Mouse (Mus musculus) CD4-positive, CD25-positive, alpha-beta regulatory T cell, adult 4 months (primary cell): ENCODE results near the gene Rbfox2. TPM values are rescaled to one million over a fixed set of nuclear protein-coding genes. Genes with fewer than 3 reads are reported as not detected.
"Not testable (repeated sequence)": the region's sequence is repeated elsewhere in the genome, so short reads cannot be mapped to it uniquely, and the experiment has no call there.

Experiments used
- ATAC-seq: one replicate; pipeline ENCODE4 v1.8.0; 2017
- polyA plus RNA-seq, 2 experiments: library from polyadenylated mRNA; unstranded; fragments of 100-300 nt; shearing (Covaris generic); gene quantifications; one replicate each; pipeline ENCODE4 v1.2.1; 2017

Rbfox2 gene
- polyA plus RNA-seq, 2 experiments from 2014 or later = not detected

DNA sequence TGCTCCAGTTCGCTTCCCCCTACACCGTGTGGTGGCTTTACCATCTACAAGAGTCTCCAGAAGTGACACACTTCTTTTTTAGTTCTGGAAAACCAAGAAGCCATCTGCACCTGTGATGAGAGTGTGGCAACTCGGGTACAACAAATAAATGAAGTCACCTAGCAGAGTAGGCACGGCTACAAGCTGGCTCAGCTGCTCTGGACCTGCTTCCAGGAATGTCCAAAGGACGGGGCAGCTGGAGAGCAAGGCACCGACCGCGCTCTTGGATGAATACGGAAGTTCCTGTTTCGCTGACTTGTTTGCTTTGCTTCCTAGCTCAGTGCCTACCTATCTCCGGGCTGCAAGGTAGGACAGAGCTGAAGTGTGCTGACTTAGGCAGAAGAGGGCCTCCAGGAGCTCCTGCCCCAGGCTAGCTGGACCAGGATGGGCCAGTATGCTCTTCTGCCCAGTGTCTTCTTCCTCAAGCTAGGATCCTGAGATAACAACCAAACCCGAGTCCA, 22.9 kb upstream of the Rbfox2 start:
- ATAC-seq = no peak

DNA sequence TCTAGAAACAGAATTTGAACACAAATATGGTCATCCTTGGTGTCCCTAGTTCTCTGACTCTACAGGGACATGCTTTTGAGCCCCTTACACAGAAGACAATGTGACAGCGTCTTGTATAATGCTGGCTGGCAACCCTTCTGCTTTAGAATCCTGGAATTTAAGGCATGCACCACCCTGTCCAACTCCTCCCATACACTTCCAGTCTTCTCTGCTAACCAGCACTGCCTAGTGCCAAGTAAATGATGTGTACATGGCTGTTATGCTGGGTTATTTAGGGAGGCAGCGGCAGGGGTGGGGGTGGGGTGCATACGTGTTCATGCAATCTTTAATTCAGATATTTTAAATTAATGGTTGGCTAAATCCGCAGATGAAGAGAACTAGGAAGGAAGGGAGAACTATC, 19.6 kb upstream of the Rbfox2 start:
- ATAC-seq = no peak

DNA sequence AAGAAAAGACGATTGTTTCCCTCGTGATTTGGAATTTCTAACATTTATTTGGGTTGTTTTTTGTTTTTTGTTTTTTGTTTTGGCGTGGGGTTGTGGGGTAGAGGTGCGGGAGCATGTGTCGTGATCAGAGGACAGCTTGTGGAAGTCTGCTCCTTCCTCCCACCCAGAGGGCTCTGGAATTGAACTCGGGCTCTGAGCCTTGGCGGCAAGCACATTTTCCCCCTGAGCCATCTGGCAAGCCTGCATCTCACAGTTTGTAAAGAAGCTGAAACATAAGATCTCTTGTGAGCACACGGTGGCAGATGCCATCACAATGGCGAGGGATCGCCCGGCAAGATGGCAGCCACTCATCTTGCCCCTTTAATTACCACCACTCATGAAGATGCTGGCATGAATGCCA, 17.6 kb upstream of the Rbfox2 start:
- ATAC-seq = no peak

DNA sequence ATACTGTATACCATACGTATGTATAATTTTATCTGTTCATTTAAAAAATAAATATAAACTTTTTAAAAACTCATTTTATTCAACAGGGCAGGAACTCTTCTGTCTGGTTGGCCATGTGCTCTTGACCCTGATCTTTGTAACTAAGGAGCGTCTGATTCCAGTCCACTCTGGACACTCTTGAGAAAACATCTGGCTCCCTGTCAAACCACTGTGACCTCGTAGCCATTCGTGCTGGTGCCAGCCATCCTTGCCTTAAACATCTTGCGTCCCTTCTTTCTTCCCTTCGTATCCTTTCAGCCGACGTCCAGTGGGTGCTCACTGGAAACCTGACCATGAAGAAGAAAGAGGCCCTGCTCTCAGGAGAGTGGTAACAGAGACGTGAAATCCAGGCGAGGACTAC, 16.4 kb upstream of the Rbfox2 start:
- no peak for ATAC-seq

DNA sequence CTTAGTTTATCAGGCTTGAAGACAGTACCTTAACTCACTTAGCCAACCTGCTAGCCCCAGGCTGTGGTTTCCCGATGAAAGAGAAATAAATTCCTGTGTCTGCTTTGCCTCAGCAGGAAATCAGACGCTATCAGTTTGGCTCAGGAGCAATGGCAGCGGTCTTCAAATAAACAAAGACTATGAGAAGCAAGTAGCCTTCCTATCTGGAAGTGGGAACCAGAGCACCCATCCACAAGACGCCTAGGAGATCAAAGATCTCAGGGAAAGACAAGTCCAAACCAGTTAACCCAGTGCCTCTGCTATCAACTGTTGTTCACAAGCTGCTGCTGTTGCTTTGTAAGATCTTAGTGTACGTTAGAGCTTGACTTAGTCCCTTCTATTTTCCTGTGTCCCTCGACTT, 6.9 kb upstream of the Rbfox2 start:
- ATAC-seq = no peak

DNA sequence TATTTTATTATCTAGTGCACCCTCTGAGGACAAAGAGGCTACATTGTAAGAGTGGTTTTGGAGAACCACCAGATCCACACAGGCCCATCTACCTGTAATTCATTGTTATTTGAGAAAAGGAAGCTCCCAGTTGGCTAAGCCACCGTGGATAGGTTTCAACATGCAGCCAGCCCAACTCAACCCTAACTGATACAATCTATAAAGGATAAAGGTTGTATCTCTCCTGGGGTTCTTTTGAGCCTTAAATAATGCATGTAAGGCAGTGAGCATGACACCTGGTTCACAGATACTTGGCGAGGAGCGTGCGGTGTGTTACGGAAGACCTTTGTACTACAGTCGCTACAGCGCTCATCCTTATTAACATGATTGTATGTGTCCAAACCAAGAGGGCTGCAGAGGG, 6.0 kb upstream of the Rbfox2 start:
- ATAC-seq = no peak

DNA sequence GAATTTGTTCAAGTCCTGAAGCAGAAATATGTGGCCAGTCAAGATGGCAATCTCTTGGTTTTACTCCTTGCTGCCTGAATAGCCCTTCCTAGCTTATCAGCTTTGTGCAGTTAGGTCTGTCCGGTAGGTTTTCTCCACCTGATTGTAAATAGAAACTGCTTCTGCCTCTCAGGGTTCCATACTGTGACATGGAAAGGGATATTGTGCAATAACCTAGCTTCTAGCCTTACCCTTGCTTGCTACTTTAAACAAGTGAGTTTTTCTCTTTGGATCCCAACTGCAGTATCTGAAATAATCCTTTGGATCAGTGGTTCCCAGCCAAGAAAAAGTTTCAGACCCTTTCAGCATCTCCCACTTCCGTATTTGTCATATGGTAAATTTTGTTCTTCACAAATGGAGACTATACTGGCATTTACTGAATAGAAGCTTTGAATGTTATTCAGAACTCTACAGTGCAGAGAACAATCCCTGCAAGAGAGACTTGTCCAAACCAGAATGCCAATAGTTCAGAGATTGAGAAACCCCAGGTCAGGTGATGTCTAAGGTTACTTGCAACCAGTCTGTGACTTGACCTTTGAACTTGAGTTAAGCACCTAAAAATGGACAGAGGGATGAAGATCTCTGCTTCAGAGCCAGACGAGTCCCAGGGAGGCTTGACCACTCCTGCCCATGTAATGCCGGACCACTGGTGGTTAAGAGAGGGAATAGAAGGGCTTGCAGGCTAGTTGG, 1.1 kb upstream of the Rbfox2 start:
- ATAC-seq = no peak

DNA sequence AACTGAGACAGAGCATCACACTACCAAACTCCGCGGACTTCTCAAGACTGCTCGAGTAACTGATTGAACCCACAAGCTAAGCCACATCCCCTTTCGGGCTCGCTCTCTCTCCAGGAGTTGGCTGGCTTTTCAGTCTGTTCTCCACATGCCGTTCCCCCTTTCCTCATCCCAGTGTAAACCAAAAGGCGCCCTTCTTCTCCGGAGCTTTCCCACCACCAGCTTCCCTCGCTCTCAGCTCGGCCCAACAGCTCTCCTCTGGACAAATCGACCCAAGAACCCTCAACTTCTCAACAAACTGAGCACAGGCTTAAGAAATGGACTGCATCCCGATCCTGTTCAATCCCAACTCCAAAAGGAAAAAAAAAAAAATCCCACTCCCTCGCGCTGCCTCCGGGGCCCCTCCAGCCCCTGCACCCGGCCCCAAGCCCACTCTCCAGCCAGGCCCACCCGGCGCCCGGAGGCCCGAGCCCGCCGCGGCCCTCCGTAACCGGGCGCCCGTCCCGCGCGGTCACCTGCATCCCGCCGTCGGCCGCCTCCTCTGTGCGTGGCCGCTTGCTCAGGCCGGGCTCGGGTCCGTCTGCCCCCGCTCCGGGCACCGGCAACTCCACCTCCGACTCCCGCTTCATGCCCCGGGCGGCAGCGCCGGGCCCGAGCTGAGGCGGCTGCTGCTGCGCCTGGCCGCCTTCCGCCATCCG, 805 bp downstream of the Rbfox2 start:
- no peak for ATAC-seq

DNA sequence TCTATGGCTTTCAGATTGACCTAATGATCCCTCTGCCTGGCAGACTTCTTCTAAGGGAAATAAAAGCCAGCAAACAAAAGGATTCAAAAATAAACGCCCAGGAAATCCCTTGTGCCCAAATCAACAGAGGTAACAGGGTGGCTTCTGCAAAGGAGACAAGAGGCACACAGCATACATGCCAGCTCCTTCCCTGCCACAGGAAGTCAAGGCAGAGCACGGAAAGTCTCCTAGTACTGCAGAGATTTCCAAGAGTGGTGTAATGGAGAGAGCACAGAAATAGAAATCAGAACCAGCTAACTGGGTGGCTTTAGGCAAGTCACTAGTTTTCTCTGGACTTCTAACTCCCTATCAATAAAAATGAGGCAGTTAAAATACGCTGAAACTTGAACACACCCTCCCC, 1.8 kb downstream of the Rbfox2 start:
- ATAC-seq = no peak

DNA sequence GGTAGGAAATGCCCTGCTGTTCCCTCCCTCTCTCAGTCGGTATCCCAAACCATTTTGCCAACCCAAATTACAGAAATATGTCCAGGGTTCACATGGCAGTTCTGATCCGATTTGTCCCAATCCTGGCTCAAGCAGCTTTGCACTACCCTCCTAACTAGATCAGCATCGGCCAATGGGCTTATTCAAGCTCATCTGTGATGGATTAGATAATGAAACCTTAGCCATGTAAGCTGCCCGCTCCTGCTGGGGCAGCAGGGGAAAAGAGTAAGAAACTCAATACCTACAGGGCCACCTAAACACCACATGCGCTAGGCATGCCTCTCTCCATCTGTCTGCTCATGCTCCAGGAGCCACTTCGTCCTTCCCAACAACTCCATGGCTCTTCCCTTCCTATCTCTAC, 5.7 kb downstream of the Rbfox2 start:
- no peak for ATAC-seq

DNA sequence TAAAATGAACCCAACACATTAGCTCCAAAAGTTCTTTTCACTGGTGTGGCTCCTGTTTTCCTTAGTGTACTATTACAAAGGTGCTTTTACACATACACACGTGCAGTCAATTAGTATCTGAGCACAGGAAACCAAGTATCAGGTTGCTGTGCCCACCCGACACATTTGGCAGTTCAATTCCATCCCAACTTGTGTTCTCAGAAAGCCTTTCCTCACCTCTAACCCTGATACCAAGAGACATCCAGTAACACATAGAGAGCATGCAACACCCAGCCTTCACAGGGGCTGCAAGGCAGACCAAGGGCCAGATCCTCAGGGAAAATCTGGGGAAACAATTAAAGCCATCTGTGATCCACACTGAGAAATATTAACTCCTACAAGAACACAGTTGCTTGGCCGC, 8.2 kb downstream of the Rbfox2 start:
- ATAC-seq = no peak

DNA sequence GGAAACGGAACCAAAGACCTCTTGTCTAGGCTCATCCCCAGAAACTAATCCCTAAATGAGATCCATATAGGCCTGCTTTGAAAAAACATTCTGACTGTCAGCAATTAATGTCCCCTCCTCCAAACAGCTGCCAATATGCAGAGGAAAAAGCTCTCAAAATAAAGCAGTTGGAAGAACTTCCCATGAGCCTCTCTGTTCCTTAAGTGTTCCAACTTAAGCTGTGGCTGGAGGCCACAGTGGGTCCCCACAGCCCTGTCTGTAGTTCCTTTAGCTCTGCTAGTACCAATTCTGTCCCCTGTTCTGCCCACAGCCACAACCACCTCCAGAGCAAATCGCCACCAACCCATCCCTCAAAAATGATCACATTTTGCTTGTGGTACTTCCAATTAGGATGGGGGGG, 10.2 kb downstream of the Rbfox2 start:
- ATAC-seq = no peak

DNA sequence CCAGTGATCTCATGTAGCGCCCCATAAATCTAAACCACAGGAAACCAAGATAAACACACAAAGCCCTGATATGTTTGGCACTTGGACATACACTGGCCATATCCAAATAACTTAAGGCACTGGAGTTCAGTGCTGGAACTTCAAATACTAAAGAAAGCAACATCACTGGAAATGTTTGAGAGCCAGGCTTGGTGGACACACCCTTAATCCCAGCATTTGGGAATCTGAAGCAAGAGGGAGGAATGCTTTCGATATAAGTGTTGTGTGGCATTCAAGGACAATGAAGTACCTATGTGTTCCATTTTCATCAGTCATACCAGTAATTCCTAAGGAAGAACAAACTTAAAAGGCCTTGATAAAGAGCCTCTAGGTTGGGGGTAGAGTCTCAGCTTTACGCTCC, 13.3 kb downstream of the Rbfox2 start:
- ATAC-seq = no peak

DNA sequence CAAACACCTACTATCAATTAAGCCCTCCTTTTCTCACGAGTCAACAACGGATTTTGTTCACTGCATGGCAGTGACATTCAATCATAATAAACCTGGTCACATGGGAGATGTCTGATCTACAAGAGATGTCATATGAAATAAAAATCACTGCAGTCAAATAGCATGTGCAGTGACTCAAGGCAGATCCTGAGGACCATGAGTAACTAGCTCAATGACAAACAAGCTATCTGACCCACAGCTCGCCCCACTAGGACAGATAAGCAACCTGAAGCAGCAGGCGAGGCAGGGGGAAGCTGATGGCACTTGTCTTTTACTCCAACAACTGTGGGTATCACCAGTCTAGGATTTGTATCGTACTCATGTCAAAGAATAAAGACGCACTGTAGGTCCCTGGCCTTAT, 14.4 kb downstream of the Rbfox2 start:
- ATAC-seq = no peak

DNA sequence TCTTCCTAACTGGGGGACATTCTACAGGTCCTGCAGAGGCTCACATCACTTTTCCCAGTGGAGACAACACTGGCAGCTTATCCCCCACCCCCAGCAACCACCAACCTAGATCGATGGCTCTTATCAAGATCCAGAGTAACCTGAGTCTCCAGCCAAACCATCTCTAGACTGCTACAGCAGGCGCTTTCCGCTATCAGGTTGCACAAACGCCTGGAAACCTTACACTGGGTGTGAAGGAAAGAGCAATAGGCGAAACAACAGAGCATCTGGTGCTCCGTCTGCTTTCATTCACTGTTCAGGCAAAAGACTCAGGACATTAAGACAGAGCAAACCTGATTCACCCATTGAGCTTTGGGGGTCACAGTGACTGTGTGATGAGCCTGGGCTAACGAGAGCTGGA, 15.3 kb downstream of the Rbfox2 start:
- ATAC-seq = no peak

DNA sequence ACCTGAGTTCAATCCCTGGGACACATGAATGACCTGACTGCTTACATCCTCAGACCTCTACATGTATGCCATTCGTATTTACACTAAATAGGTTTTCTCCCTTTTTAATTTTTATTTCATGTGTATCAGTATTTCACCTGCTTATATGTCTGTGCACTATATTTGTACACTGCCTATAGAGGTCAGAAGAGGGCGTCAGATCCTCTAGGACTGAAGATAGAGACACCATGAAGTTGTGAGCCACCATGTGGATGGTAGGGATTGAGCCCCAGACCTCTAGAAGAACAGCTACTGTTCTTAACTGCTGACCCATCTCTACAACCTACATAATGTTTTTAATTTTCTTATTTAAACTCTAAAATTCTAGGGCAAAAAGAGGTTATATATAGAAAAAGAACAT, 16.5 kb downstream of the Rbfox2 start:
- no peak for ATAC-seq

DNA sequence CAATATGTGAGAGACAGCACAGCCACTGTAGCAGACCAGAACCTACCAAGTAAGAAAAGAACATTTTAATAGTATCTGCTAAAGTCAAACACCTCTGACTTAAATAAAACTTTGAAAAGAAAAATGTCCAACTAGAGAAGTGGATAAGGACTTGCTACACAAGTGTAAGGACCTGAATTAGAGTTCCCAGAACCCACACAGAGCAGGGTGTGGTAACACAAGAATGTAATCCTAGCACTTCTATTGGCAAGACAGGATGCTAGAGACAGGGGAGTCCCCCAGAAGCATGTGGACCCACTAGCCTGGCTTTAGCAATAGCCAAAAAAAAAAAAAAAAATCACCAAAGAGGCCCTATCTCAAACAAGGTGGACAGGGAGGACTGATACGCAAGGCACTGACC, 26.7 kb downstream of the Rbfox2 start:
- no peak for ATAC-seq

DNA sequence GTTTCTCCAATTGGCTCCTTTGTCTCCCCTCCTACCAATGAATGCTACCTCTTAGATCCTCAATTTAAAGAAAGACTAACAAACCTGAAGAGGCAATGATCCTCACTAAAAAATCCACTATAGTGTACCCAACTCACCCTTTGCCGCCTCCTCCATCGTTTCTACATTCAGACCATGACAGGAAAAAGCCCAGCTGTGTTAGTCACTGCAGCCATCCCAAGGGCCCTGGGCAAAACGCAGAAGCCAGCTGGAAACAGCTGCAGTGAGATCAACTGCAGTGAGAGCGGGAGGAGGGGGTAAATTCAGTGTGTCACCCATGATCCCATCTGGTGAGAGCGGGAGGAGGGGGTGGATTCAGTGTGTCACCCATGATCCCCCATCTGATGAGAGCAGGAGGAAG, 28.0 kb downstream of the Rbfox2 start:
- no peak for ATAC-seq

DNA sequence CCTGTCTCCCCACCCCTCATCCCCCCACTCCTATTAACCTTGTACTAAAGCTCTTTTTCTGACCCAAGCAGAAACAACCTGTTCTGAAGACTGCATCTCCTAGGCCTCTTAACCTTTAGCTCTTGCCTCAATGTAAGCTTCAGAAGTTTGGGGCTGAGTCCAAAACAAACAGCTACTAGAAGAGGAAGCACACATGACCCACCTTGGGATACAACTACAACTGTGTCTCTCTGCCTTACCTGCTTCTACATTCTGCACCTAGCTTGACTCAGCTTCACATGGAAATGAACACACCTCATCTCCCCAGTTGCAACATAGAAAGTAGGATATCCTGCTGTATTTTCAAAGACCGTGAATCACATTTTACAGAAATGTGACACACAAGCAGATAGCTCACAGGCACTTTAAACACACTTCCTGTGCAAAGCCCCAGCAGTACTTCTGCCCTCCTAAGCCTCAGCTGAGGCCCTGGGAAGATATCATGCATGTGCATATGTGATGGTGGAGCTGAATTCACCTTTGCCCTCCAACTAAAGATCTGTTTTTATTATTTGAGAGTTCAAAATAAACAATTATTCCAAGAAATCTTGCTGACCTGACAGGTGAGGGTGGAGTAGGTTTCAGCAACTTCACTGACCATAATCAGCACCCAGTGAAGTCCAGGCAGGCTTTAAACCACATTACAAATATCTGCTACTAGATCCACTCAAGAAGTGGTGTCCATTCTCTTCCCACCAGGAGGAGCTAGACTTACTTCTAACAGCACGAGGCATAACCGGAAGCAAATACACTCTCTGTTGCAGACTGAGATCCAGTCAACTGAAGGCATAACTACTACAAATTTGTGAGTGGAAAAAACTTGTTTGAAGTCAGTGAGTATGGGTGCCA, 29.7 kb downstream of the Rbfox2 start:
- no peak for ATAC-seq

DNA sequence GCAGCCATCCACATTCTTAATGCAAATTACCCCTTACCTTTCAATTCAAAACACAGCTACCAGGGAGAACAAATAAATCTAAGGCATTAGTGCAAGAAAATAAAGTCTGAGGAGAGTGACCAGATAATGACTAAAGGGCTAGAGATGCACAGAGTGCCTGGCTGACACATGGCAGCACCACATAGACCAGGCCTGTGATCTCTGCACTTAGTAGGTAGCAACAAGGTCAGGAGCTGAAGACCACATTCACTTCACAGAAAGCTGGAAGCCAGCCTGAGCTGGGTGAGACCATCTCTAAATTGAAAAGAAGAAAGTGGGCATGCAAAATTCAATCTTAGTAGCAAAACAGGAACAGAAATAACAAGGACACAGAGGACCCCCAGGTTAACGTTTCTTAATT, 30.5 kb downstream of the Rbfox2 start:
- ATAC-seq = no peak

DNA sequence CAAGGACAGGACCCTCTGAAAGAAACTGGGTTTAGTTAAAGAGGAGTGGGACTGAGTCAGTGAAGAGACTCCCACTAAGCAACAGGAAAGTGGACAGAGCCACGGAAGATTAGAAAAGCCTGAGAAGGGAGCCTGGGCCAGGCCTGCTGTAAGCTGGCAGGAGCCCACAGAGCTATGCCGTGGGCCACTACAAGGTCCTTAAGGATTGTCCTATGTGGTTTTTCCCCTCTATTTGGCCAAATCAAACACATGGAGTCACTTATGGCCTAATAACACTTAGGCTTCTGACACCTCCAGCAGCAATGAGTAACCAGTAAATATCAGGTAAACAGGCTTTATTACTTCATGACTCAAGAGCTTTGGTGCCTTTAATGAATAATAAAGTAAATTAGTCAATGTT, 31.2 kb downstream of the Rbfox2 start:
- ATAC-seq = no peak

DNA sequence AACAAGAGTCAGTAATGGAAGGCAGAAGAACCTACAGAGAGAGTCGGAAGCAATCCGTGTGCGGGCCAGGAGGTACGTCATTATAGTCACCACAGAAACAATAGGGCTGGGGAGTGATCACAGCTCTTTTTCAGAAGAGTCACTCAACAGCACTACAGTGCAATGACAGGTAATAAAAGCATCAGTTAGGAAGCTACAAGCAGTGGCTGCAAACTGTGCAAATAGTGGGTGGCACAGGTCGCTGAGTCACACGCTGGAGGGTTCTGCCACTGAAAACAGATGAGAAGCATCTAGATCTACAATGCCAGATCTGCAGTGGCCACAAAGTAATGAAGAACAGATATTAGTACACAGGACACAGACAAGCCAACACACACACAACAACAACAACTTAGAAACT, 32.9 kb downstream of the Rbfox2 start:
- ATAC-seq = no peak

DNA sequence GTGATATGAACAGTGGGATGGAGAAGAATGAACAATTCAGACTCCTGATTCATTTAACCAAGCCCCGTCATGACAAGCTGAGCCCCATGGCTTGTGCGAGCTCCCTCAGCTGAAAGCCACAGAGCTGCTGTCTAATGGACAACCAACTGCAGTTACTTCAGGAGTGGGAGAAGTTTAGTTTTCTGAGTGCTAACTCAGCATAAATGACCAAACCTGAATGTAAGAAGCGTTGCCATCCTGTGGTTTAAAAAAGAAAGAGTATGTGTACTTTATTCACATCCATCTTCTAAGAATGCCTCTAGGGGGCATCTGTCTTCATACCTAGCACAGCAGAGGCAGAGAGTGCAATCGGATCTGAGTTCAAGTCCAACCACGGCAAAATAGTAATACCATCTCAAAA, 35.5 kb downstream of the Rbfox2 start:
- ATAC-seq = no peak

DNA sequence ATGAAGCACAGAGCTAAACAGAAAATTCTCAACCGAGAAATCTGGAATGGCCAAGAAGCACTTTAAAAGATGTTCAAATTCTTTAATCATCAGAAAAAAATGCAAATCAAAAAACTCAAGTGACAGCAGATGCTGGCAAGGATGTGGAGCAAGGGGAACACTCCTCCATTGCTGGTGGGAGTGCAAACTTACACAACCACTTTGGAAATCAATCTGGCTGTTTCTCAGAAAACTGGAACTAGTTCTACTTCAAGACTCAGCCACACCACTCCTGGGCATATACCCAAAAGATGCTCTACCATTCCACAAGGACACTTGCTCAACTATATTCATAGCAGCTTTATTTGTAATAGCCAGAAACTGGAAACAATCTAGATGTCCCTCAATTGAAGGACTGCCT, 37.3 kb downstream of the Rbfox2 start:
- not testable (repeated sequence) for ATAC-seq
